Mouse (Mus musculus): Measurements from ENCODE around the gene Dnajc4. TPM values are rescaled to one million over a fixed set of nuclear protein-coding genes. Genes with fewer than 3 reads are reported as not detected.

Dnajc4 gene
- polyA plus RNA-seq, 1 experiment, result 15.8 TPM

GRCm38 (mm10) chr19:6969665-6970381 is 22.5 kb downstream of the Dnajc4 start:
- peak overlapping the region; percentile 44 for H3K27ac ChIP-seq (ENCODE audit: insufficient read depth, low read length)
- peaks cover 12% of the 10 kb centered on the region for H3K4me1 ChIP-seq (ENCODE audit: control insufficient read depth, insufficient read depth, low read length)
- TF ChIP-seq POLR2A (IDR thresholded peaks at IDR 0.05; ENCODE audit: insufficient read depth, low read length) (no peak), CTCF (IDR thresholded peaks at IDR 0.05; ENCODE audit: low read depth, low read length) (peak; percentile 58), EP300 (IDR thresholded peaks at IDR 0.05; ENCODE audit: insufficient read depth, low read depth, low read length) (0 out of 2 replicates have a peak, but pooled peaks have one; percentile 33)
- peak overlapping the region; percentile 96 for H3K4me3 ChIP-seq (ENCODE audit: low read depth, low read length)
- H3K27me3 ChIP-seq (ENCODE audit: control insufficient read depth, insufficient read depth, low read length, poor library complexity, severe bottlenecking), result no peaks in the 10 kb centered on the region
- H3K9ac ChIP-seq (ENCODE audit: low read depth, poor library complexity, severe bottlenecking), result peak overlapping the region; percentile 66
- peaks cover 6% of the 10 kb centered on the region for H3K36me3 ChIP-seq (ENCODE audit: control insufficient read depth, insufficient read depth, low read length, poor library complexity, severe bottlenecking)
- no peaks in the 10 kb centered on the region for H3K9me3 ChIP-seq (replicated peaks; ENCODE audit: control insufficient read depth, insufficient read depth, low read length, poor library complexity, severe bottlenecking)

- Histone ChIP-seq H3K27me3 (ENCODE audit: control insufficient read depth, insufficient read depth, low read length, poor library complexity, severe bottlenecking) (no peaks in the 10 kb centered on the region), H3K27ac (ENCODE audit: insufficient read depth, low read length) (no peak overlapping the region), H3K4me3 (ENCODE audit: low read depth, low read length) (peak overlapping the region; percentile 96), H3K9ac (ENCODE audit: low read depth, poor library complexity, severe bottlenecking) (peak overlapping the region; percentile 66), H3K36me3 (ENCODE audit: control insufficient read depth, insufficient read depth, low read length, poor library complexity, severe bottlenecking) (peaks cover 6% of the 10 kb centered on the region), H3K9me3 (replicated peaks; ENCODE audit: control insufficient read depth, insufficient read depth, low read length, poor library complexity, severe bottlenecking) (no peaks in the 10 kb centered on the region), H3K4me1 (ENCODE audit: control insufficient read depth, insufficient read depth, low read length) (peaks cover 12% of the 10 kb centered on the region)
- TF ChIP-seq POLR2A (IDR thresholded peaks at IDR 0.05; ENCODE audit: insufficient read depth, low read length) (no peak), CTCF (IDR thresholded peaks at IDR 0.05; ENCODE audit: low read depth, low read length) (no peak), EP300 (IDR thresholded peaks at IDR 0.05; ENCODE audit: insufficient read depth, low read depth, low read length) (no peak)
Observed at GRCm38 (mm10) chr19:6969291-6969664, 23.1 kb downstream of the Dnajc4 start.

GRCm38 (mm10) chr19:6968491-6969271 is 23.7 kb downstream of the Dnajc4 start:
- Histone ChIP-seq H3K27ac (ENCODE audit: insufficient read depth, low read length) (no peak overlapping the region), H3K9ac (ENCODE audit: low read depth, poor library complexity, severe bottlenecking) (peak overlapping the region; percentile 66), H3K9me3 (replicated peaks; ENCODE audit: control insufficient read depth, insufficient read depth, low read length, poor library complexity, severe bottlenecking) (no peaks in the 10 kb centered on the region), H3K27me3 (ENCODE audit: control insufficient read depth, insufficient read depth, low read length, poor library complexity, severe bottlenecking) (no peaks in the 10 kb centered on the region), H3K36me3 (ENCODE audit: control insufficient read depth, insufficient read depth, low read length, poor library complexity, severe bottlenecking) (peaks cover 6% of the 10 kb centered on the region), H3K4me1 (ENCODE audit: control insufficient read depth, insufficient read depth, low read length) (peaks cover 12% of the 10 kb centered on the region), H3K4me3 (ENCODE audit: low read depth, low read length) (peak overlapping the region; percentile 96)
- TF ChIP-seq EP300 (IDR thresholded peaks at IDR 0.05; ENCODE audit: insufficient read depth, low read depth, low read length), result no peak
- TF ChIP-seq CTCF (IDR thresholded peaks at IDR 0.05; ENCODE audit: low read depth, low read length), result no peak
- TF ChIP-seq POLR2A (IDR thresholded peaks at IDR 0.05; ENCODE audit: insufficient read depth, low read length), result no peak

GRCm38 (mm10) chr19:6956461-6956860 is 35.9 kb downstream of the Dnajc4 start:
- TF ChIP-seq EP300 (IDR thresholded peaks at IDR 0.05; ENCODE audit: insufficient read depth, low read depth, low read length) (no peak), POLR2A (IDR thresholded peaks at IDR 0.05; ENCODE audit: insufficient read depth, low read length) (no peak), CTCF (IDR thresholded peaks at IDR 0.05; ENCODE audit: low read depth, low read length) (no peak)
- no peak overlapping the region for H3K4me3 ChIP-seq (ENCODE audit: low read depth, low read length)
- no peak overlapping the region for H3K9ac ChIP-seq (ENCODE audit: low read depth, poor library complexity, severe bottlenecking)
- no peaks in the 10 kb centered on the region for H3K27me3 ChIP-seq (ENCODE audit: control insufficient read depth, insufficient read depth, low read length, poor library complexity, severe bottlenecking)
- no peaks in the 10 kb centered on the region for H3K9me3 ChIP-seq (replicated peaks; ENCODE audit: control insufficient read depth, insufficient read depth, low read length, poor library complexity, severe bottlenecking)
- H3K4me1 ChIP-seq (ENCODE audit: control insufficient read depth, insufficient read depth, low read length), result no peaks in the 10 kb centered on the region
- peaks cover 5% of the 10 kb centered on the region for H3K36me3 ChIP-seq (ENCODE audit: control insufficient read depth, insufficient read depth, low read length, poor library complexity, severe bottlenecking)
- no peak overlapping the region for H3K27ac ChIP-seq (ENCODE audit: insufficient read depth, low read length)

- Histone ChIP-seq H3K9ac (ENCODE audit: low read depth, poor library complexity, severe bottlenecking) (no peak overlapping the region), H3K27me3 (ENCODE audit: control insufficient read depth, insufficient read depth, low read length, poor library complexity, severe bottlenecking) (no peaks in the 10 kb centered on the region), H3K4me3 (ENCODE audit: low read depth, low read length) (no peak overlapping the region), H3K36me3 (ENCODE audit: control insufficient read depth, insufficient read depth, low read length, poor library complexity, severe bottlenecking) (peaks cover 5% of the 10 kb centered on the region), H3K4me1 (ENCODE audit: control insufficient read depth, insufficient read depth, low read length) (no peaks in the 10 kb centered on the region), H3K9me3 (replicated peaks; ENCODE audit: control insufficient read depth, insufficient read depth, low read length, poor library complexity, severe bottlenecking) (no peaks in the 10 kb centered on the region), H3K27ac (ENCODE audit: insufficient read depth, low read length) (no peak overlapping the region)
- TF ChIP-seq POLR2A (IDR thresholded peaks at IDR 0.05; ENCODE audit: insufficient read depth, low read length) (no peak), EP300 (IDR thresholded peaks at IDR 0.05; ENCODE audit: insufficient read depth, low read depth, low read length) (no peak), CTCF (IDR thresholded peaks at IDR 0.05; ENCODE audit: low read depth, low read length) (no peak)
Observed at GRCm38 (mm10) chr19:6955424-6955823, 36.9 kb downstream of the Dnajc4 start.

GRCm38 (mm10) chr19:6954046-6954445 is 38.3 kb downstream of the Dnajc4 start:
- no peaks in the 10 kb centered on the region for H3K27me3 ChIP-seq (ENCODE audit: control insufficient read depth, insufficient read depth, low read length, poor library complexity, severe bottlenecking)
- H3K4me1 ChIP-seq (ENCODE audit: control insufficient read depth, insufficient read depth, low read length), result no peaks in the 10 kb centered on the region
- TF ChIP-seq CTCF (IDR thresholded peaks at IDR 0.05; ENCODE audit: low read depth, low read length) (peak; percentile 44), POLR2A (IDR thresholded peaks at IDR 0.05; ENCODE audit: insufficient read depth, low read length) (no peak)
- H3K4me3 ChIP-seq (ENCODE audit: low read depth, low read length), result no peak overlapping the region
- no peak overlapping the region for H3K9ac ChIP-seq (ENCODE audit: low read depth, poor library complexity, severe bottlenecking)
- H3K27ac ChIP-seq (ENCODE audit: insufficient read depth, low read length), result no peak overlapping the region
- H3K36me3 ChIP-seq (ENCODE audit: control insufficient read depth, insufficient read depth, low read length, poor library complexity, severe bottlenecking), result peaks cover 2% of the 10 kb centered on the region; the same call in 1 of the 2 replicates
- H3K9me3 ChIP-seq (replicated peaks; ENCODE audit: control insufficient read depth, insufficient read depth, low read length, poor library complexity, severe bottlenecking), result no peaks in the 10 kb centered on the region
